Mouse (Mus musculus) layer of hippocampus, adult 9-11 months (tissue): ENCODE results near the gene Cdh16.
A peak's percentile ranks its signal among the peaks of the same experiment; 100 is the strongest.

Experiments
- DNase-seq: peaks from one replicate; pipeline ENCODE4 v3.0.0; 2022

The Cdh16 gene

GRCm38 (mm10) chr8:104570436-104571343 is 53.5 kb downstream of the Cdh16 start:
- DNase-seq = peak; percentile 73

GRCm38 (mm10) chr8:104569559-104569958 is 54.6 kb downstream of the Cdh16 start:
- no peak for DNase-seq

GRCm38 (mm10) chr8:104565457-104565798 is 58.8 kb downstream of the Cdh16 start:
- DNase-seq = no peak

- DNase-seq = peak; percentile 89
Measured at GRCm38 (mm10) chr8:104564633-104565456, 59.4 kb downstream of the Cdh16 start.

- no peak for DNase-seq
Measured at GRCm38 (mm10) chr8:104560731-104561130, 63.5 kb downstream of the Cdh16 start.

- no peak for DNase-seq
Measured at GRCm38 (mm10) chr8:104557226-104557625, 67.0 kb downstream of the Cdh16 start.

GRCm38 (mm10) chr8:104555191-104555590 is 69.0 kb downstream of the Cdh16 start:
- no peak for DNase-seq
